Mouse (Mus musculus) midbrain, embryonic 13.5 days (tissue): ENCODE measurements at regions not wholly inside any gene's neighbourhood (a gene's known extent, or its start where the extent isn't known, plus 50 kb on each side); places are given as distances from the start of the nearest gene placed in this dataset.
A peak's percentile ranks its signal among the peaks of the same experiment; 100 is the strongest.

ENCODE experiments used
- ATAC-seq: fragments of 200-750 bp; cut with Nextera tagmentation; 2 replicates; pipeline ENCODE4 v1.8.0; 2017; ENCODE audit warnings: mild to moderate bottlenecking, moderate TSS enrichment, moderate library complexity
- H3K27ac ChIP-seq: fragments of 300-500 bp; sonication (generic); 2 replicates; pipeline ENCODE4 v1.5.1; 2015; ENCODE audit warnings: inconsistent platforms, mild to moderate bottlenecking, moderate library complexity
- H3K27me3 ChIP-seq: fragments of 300-500 bp; sonication (generic); 2 replicates; pipeline ENCODE4 v1.6.1; 2015; ENCODE audit warnings: mild to moderate bottlenecking, inconsistent platforms
- H3K36me3 ChIP-seq: fragments of 300-500 bp; sonication (generic); 2 replicates; pipeline ENCODE4 v1.6.1; 2015; ENCODE audit warnings: mild to moderate bottlenecking, inconsistent platforms
- H3K4me1 ChIP-seq: fragments of 300-500 bp; sonication (generic); replicated peaks from 2 replicates; pipeline ENCODE4 v1.6.1; 2015; ENCODE audit warnings: inconsistent platforms
- H3K4me2 ChIP-seq: fragments of 300-500 bp; sonication (generic); replicated peaks from 2 replicates; pipeline ENCODE4 v1.6.1; 2015; ENCODE audit warnings: moderate library complexity, mild to moderate bottlenecking, inconsistent platforms
- H3K4me3 ChIP-seq: fragments of 300-500 bp; sonication (generic); replicated peaks from 2 replicates; pipeline ENCODE4 v1.5.1; 2015; ENCODE audit warnings: mild to moderate bottlenecking, inconsistent platforms
- H3K9ac ChIP-seq: fragments of 300-500 bp; sonication (generic); replicated peaks from 2 replicates; pipeline ENCODE4 v1.6.1; 2015; ENCODE audit warnings: mild to moderate bottlenecking, inconsistent platforms
- H3K9me3 ChIP-seq: fragments of 300-500 bp; sonication (generic); 2 replicates; pipeline ENCODE4 v1.6.1; 2016; ENCODE audit warnings: mild to moderate bottlenecking, inconsistent platforms
- WGBS: fragments of 180-500 bp; shearing (Covaris S2); methylation state at CpG from one replicate; pipeline ENCODE4 v1.1.7; 2015; 5-methylcytosine and 5-hydroxymethylcytosine counted together

DNA sequence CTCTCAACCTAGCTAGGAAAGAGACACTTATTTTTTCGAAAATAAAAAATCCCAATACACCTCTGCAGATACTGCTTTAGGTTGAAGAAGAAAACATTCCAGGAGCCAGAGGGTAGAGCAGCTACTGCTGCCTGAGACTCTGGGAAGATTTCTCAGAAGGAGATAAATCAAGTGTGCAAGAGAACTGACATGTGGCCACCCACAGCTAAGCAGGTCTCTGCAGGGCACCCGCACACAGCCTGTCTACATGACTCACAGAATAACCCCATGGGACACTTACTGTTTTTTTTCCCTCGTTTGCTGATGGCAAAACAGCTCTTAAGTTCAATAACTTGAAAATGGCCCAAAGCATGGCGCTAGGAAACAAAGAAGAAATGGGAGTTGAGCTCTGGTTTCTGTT, 68.7 kb upstream of the Abca1 start:
- Histone ChIP-seq H3K9ac (no peak overlapping the region), H3K27me3 (no peaks in the 10 kb centered on the region), H3K9me3 (no peaks in the 10 kb centered on the region), H3K4me1 (no peaks in the 10 kb centered on the region), H3K27ac (no peak overlapping the region), H3K36me3 (no peaks in the 10 kb centered on the region), H3K4me3 (no peak overlapping the region), H3K4me2 (no peak overlapping the region)
- WGBS, result 71% methylated on average over 4 of the region's 4 CpGs
- no peak for ATAC-seq

GRCm38 (mm10) chr4:53227771-53228170, 68.1 kb upstream of the Abca1 start:
- H3K4me1 ChIP-seq, result no peaks in the 10 kb centered on the region
- H3K9me3 ChIP-seq, result no peaks in the 10 kb centered on the region
- H3K27me3 ChIP-seq, result no peaks in the 10 kb centered on the region
- no peak overlapping the region for H3K9ac ChIP-seq
- H3K4me2 ChIP-seq, result no peak overlapping the region
- H3K27ac ChIP-seq, result no peak overlapping the region
- no peak for ATAC-seq
- H3K4me3 ChIP-seq, result no peak overlapping the region
- WGBS, result 22% methylated on average over 8 of the region's 8 CpGs
- no peaks in the 10 kb centered on the region for H3K36me3 ChIP-seq

- Histone ChIP-seq H3K27ac (no peak overlapping the region), H3K9me3 (no peaks in the 10 kb centered on the region), H3K27me3 (no peaks in the 10 kb centered on the region), H3K9ac (no peak overlapping the region), H3K36me3 (no peaks in the 10 kb centered on the region), H3K4me2 (no peak overlapping the region), H3K4me1 (no peaks in the 10 kb centered on the region), H3K4me3 (no peak overlapping the region)
- no peak for ATAC-seq
- WGBS, result 74% methylated on average over 1 of the region's 1 CpGs
These were observed 67.4 kb upstream of the Abca1 start for GRCm38 (mm10) chr4:53227071-53227470.

DNA sequence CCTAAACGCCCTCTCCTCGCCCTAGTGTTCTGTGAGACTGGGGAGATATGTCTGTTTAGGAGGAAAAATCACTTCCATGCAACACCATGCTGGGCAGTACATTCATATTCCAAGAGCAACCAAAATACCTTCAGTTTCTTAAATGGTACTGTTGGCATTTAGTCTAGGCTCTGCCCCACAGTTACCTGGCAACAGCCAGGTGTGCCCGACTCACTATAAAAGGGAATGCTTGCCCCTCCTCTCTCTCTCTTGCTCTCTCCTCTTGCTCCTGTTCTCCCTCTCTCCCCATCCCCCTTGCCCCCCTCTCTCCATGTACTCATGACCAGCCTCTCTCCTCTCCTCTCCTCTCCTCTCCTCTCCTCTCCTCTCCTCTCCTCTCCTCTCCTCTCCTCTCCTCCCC, 66.7 kb upstream of the Abca1 start:
- no peaks in the 10 kb centered on the region for H3K4me1 ChIP-seq
- H3K9ac ChIP-seq, result no peak overlapping the region
- WGBS, result 95% methylated on average over 3 of the region's 3 CpGs
- no peaks in the 10 kb centered on the region for H3K9me3 ChIP-seq
- no peak overlapping the region for H3K4me2 ChIP-seq
- no peak for ATAC-seq
- no peaks in the 10 kb centered on the region for H3K27me3 ChIP-seq
- H3K4me3 ChIP-seq, result no peak overlapping the region
- no peak overlapping the region for H3K27ac ChIP-seq
- no peaks in the 10 kb centered on the region for H3K36me3 ChIP-seq

- H3K9ac ChIP-seq, result no peak overlapping the region
- no peak overlapping the region for H3K4me2 ChIP-seq
- ATAC-seq, result no peak
- 87% methylated on average over 3 of the region's 3 CpGs for WGBS
- H3K9me3 ChIP-seq, result no peaks in the 10 kb centered on the region
- H3K4me1 ChIP-seq, result peaks cover 9% of the 10 kb centered on the region
- no peaks in the 10 kb centered on the region for H3K27me3 ChIP-seq
- H3K4me3 ChIP-seq, result no peak overlapping the region
- H3K36me3 ChIP-seq, result no peaks in the 10 kb centered on the region
- H3K27ac ChIP-seq, result no peak overlapping the region
These were observed 63.7 kb upstream of the Abca1 start for GRCm38 (mm10) chr4:53223379-53223778.

GRCm38 (mm10) chr4:53220809-53221208, 61.1 kb upstream of the Abca1 start:
- ATAC-seq, result no peak
- no peak overlapping the region for H3K9ac ChIP-seq
- no peak overlapping the region for H3K4me3 ChIP-seq
- no peak overlapping the region for H3K4me2 ChIP-seq
- H3K4me1 ChIP-seq, result peaks cover 19% of the 10 kb centered on the region
- no peaks in the 10 kb centered on the region for H3K9me3 ChIP-seq
- H3K27me3 ChIP-seq, result no peaks in the 10 kb centered on the region
- 93% methylated on average over 4 of the region's 4 CpGs for WGBS
- no peak overlapping the region for H3K27ac ChIP-seq
- H3K36me3 ChIP-seq, result no peaks in the 10 kb centered on the region

GRCm38 (mm10) chr4:53219351-53219750, 59.7 kb upstream of the Abca1 start:
- Histone ChIP-seq H3K4me1 (peaks cover 19% of the 10 kb centered on the region), H3K27me3 (no peaks in the 10 kb centered on the region), H3K9me3 (no peaks in the 10 kb centered on the region), H3K36me3 (no peaks in the 10 kb centered on the region), H3K27ac (no peak overlapping the region), H3K4me3 (no peak overlapping the region), H3K4me2 (no peak overlapping the region), H3K9ac (no peak overlapping the region)
- no peak for ATAC-seq
- 66% methylated on average over 3 of the region's 3 CpGs for WGBS

DNA sequence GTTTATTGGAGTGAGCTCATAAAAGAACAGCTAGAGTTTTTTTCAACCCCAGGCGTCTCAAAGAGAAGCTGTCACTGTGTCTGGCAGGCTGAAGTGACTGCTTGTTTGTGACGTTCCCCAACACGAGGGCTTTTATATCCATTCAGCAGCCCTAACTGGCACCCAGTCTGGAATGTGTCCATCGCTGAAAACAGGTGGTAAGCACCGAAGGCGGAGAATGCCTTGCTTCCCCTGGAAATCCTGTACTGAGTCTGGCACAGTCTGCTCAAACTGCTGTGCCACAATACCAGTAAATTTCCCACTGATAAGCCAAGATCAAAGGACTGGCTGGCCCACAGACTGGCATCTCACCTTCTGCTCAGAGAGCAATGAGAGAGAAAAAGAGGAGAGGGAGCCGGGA, 59.1 kb upstream of the Abca1 start:
- Histone ChIP-seq H3K9ac (no peak overlapping the region), H3K36me3 (no peaks in the 10 kb centered on the region), H3K27me3 (no peaks in the 10 kb centered on the region), H3K4me1 (peaks cover 19% of the 10 kb centered on the region), H3K4me3 (no peak overlapping the region), H3K4me2 (no peak overlapping the region), H3K27ac (no peak overlapping the region; the same call in 1 of the 2 replicates), H3K9me3 (no peaks in the 10 kb centered on the region)
- ATAC-seq, result no peak
- WGBS, result 37% methylated on average over 7 of the region's 7 CpGs

- no peak for ATAC-seq
- H3K4me3 ChIP-seq, result peak overlapping the region; percentile 56
- H3K27me3 ChIP-seq, result no peaks in the 10 kb centered on the region
- H3K9ac ChIP-seq, result peak overlapping the region; percentile 71
- H3K4me2 ChIP-seq, result peak overlapping the region; percentile 83
- H3K27ac ChIP-seq, result peak overlapping the region; percentile 79
- 42% methylated on average over 5 of the region's 5 CpGs for WGBS
- peaks cover 19% of the 10 kb centered on the region for H3K4me1 ChIP-seq
- no peaks in the 10 kb centered on the region for H3K36me3 ChIP-seq
- H3K9me3 ChIP-seq, result no peaks in the 10 kb centered on the region
These were observed 58.6 kb upstream of the Abca1 start for GRCm38 (mm10) chr4:53218291-53218640.

GRCm38 (mm10) chr4:53217608-53218290, 58.1 kb upstream of the Abca1 start:
- Histone ChIP-seq H3K27ac (peak overlapping the region; percentile 79), H3K4me1 (peaks cover 19% of the 10 kb centered on the region), H3K9ac (peak overlapping the region; percentile 71), H3K4me2 (peak overlapping the region; percentile 83), H3K36me3 (no peaks in the 10 kb centered on the region), H3K4me3 (peak overlapping the region; percentile 56), H3K9me3 (no peaks in the 10 kb centered on the region), H3K27me3 (no peaks in the 10 kb centered on the region)
- 1% methylated on average over 38 of the region's 38 CpGs for WGBS
- ATAC-seq, result peak; percentile 93

DNA sequence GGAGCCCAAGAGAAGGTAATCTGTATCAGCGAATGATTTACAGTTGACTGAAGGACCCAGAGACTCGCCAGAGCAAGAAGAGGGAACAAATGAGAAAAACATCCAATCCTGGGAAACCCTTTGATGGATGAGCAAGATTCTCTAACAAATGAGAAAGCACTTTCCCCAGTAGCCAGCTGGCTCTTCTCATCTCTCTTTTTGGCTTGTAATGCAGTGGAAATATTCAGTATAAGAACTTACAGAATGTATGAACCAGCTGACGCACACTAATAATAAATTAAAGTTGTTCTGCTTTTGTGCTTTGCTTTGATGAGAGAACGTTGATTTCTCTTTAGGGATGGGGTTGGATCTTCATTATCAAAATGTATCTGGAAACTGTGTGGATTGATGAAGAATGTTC, 52.8 kb upstream of the Abca1 start:
- H3K9ac ChIP-seq, result no peak overlapping the region

DNA sequence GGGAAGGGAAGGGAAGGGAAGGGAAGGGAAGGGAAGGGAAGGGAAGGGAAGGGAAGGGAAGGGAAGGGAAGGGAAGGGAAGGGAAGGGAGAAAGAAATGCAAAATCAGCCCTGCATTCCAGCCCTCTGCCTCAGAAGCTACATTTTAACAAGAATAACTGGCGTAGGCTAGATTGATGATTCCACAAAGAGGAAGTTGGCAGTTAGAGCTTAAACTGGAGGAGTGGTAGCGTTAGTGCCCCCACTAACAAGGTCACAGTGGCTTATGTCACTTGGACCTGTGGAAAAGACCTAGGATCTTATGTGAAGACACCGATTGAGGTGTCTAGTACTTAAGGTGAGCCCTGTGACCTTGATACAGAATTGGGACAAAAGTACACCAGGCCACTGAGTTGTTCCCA, 51.0 kb upstream of the Abca1 start:
- Histone ChIP-seq H3K4me3 (no peak overlapping the region), H3K4me2 (no peak overlapping the region), H3K9me3 (no peaks in the 10 kb centered on the region), H3K4me1 (no peaks in the 10 kb centered on the region), H3K27ac (no peak overlapping the region), H3K9ac (no peak overlapping the region), H3K36me3 (no peaks in the 10 kb centered on the region), H3K27me3 (no peaks in the 10 kb centered on the region)
- WGBS, result 91% methylated on average over 3 of the region's 3 CpGs
- ATAC-seq, result no peak

More for the DNA sequence above, 52.8 kb upstream of the Abca1 start:
- no peak overlapping the region for H3K27ac ChIP-seq
- no peak for ATAC-seq
- no peaks in the 10 kb centered on the region for H3K27me3 ChIP-seq
- 79% methylated on average over 4 of the region's 4 CpGs for WGBS
- no peaks in the 10 kb centered on the region for H3K9me3 ChIP-seq
- no peak overlapping the region for H3K4me2 ChIP-seq
- no peak overlapping the region for H3K4me3 ChIP-seq
- H3K4me1 ChIP-seq, result peaks cover 5% of the 10 kb centered on the region
- no peaks in the 10 kb centered on the region for H3K36me3 ChIP-seq
